Mouse (Mus musculus) cerebellum, adult 8-10 months (tissue): ENCODE results near the gene Gm11634.
"Not testable (repeated sequence)": the region's sequence is repeated elsewhere in the genome, so short reads cannot be mapped to it uniquely, and the experiment has no call there.

Experiments
- DNase-seq: peaks from one replicate; pipeline ENCODE4 v3.0.0; 2022

The Gm11634 gene

GRCm38 (mm10) chr11:101599156-101599555 lies at the start of gene Gm11634:
TSS of gene Gm11634 (minus strand) at chr11:101599256.
- no peak for DNase-seq

GRCm38 (mm10) chr11:101647093-101647492 lies 48.0 kb upstream of the Gm11634 start:
- not testable (repeated sequence) for DNase-seq

- DNase-seq, result not testable (repeated sequence)
These were observed 47.3 kb upstream of the Gm11634 start for GRCm38 (mm10) chr11:101646283-101646794.

GRCm38 (mm10) chr11:101645411-101646282 lies 46.6 kb upstream of the Gm11634 start:
- DNase-seq, result peak; percentile 75

GRCm38 (mm10) chr11:101645043-101645410 lies 46.0 kb upstream of the Gm11634 start:
- DNase-seq, result not testable (repeated sequence)

GRCm38 (mm10) chr11:101644591-101644990 lies 45.5 kb upstream of the Gm11634 start:
- no peak for DNase-seq

- no peak for DNase-seq
These were observed 43.9 kb upstream of the Gm11634 start for GRCm38 (mm10) chr11:101642931-101643330.

- DNase-seq, result peak; percentile 35
These were observed 42.9 kb upstream of the Gm11634 start for GRCm38 (mm10) chr11:101641710-101642642.

GRCm38 (mm10) chr11:101640857-101641709 lies 42.0 kb upstream of the Gm11634 start:
- peak; percentile 84 for DNase-seq

- no peak for DNase-seq
These were observed 40.7 kb upstream of the Gm11634 start for GRCm38 (mm10) chr11:101639761-101640160.

- DNase-seq, result no peak
These were observed 36.6 kb upstream of the Gm11634 start for GRCm38 (mm10) chr11:101635660-101636059.

GRCm38 (mm10) chr11:101628733-101629417 lies 29.8 kb upstream of the Gm11634 start:
- not testable (repeated sequence) for DNase-seq

- peak; percentile 74 for DNase-seq
These were observed 29.0 kb upstream of the Gm11634 start for GRCm38 (mm10) chr11:101627857-101628559.

GRCm38 (mm10) chr11:101626995-101627856 lies 28.2 kb upstream of the Gm11634 start, which contains the start of gene Rdm1:
TSS of gene Rdm1 (plus strand) at chr11:101627195.
- DNase-seq, result peak; percentile 69

GRCm38 (mm10) chr11:101626649-101626994 lies 27.6 kb upstream of the Gm11634 start:
- no peak for DNase-seq

- not testable (repeated sequence) for DNase-seq
These were observed 21.1 kb upstream of the Gm11634 start for GRCm38 (mm10) chr11:101620022-101620655.

GRCm38 (mm10) chr11:101618596-101618995 lies 19.5 kb upstream of the Gm11634 start:
- DNase-seq, result no peak

GRCm38 (mm10) chr11:101617849-101618248 lies 18.8 kb upstream of the Gm11634 start:
- DNase-seq, result no peak
